Mouse (Mus musculus): ENCODE measurements around the gene Fbxw10. TPM values are rescaled to one million over a fixed set of nuclear protein-coding genes. Genes with fewer than 3 reads are reported as not detected.

The Fbxw10 gene
- under 1 TPM; 0.39 to 0.57 TPM for total RNA-seq (2021)

DNA sequence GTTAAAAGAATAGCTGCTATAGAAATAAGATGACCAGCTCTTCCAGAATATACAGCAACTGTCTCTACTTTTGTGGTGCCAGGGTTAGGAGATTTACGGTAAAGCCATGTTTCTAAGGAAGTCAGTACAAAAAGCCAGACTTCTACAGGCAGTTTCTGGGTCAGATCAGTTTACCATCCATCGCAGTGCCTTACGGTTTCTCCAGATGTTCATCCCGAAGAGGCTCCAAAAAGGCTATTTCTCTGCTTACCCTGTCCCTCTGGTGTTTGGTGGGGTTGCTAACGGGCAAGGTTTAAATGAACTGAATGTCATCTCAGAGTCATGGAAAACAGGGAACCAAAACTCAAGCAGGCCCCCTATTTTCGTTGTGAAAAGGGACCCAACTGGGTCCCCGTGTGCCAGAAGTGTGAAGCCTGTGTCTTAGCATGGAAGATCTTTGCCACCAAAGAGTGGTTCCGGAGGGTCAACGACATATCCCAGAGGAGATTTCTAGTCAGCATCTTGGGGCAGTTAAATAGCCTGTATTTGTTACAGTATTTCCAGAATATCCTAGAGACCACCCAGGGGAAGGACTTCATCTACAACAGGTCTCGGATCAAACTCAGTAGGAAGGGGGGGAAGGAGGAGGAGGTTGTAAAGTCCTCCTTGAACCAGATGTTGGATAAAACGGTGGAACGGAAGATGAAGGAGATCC, at the start of gene Fbxw10:
Gene Fbxw10, plus strand, starts transcription at position 109 of the 694 bp plus-strand sequence.
- intact Hi-C loops (cut with DNase I): no loop called here
- DNase-seq (ENCODE audit: low spot score in 2 of 2): peak; percentile 15 to 51

DNA sequence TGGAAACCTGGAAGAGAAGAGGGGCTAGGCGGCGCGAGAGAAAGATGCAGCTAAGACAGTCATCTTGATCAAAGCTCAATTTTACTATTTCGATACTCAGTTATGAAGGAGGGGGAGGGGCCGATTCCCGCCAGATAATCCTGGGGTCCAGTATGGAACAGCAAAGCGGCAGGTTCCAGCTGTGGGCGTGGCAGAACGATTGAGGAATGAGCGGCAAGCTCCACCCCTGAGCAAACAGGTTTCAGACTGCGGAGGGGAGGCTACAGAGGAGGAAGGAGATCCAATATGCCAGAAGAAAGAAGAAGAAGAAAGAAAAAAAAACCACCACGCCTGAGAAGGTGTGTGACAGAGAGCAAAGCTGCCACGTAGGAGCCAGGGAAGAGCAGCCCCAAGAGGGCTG, 42.8 kb upstream of the Fbxw10 start:
- DNase-seq (ENCODE audit: low spot score in 2 of 2): no peak
- intact Hi-C loops (cut with DNase I): no loop called here

GRCm38 (mm10) chr11:62807965-62808364, 38.9 kb upstream of the Fbxw10 start:
- intact Hi-C loops (cut with DNase I): loop anchor here (2.0 kb wide), 1 partner anchor 51 kb away; no protein-coding TSS in a partner anchor
- DNase-seq (ENCODE audit: low spot score in 2 of 2): no peak

DNA sequence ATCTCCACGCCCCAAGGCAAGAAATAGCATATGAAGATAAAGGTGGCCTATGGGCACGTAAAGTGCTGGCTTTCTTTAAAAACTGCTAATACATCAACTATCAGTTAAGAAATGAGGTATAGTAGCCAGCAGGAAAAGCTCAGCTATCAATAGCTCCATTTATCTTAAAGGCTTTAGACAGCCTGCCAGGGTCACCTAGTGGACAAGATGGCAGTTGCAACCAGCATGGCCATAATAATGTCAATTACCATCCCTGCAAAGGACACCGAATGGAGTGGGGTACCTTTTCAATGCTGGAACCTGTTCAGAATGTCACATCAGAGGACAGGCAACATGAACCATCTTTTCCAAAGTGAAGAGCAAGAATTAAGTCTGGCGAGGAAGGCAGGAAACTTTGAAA, 37.7 kb upstream of the Fbxw10 start:
- intact Hi-C loops (cut with DNase I): loop anchor here (2.0 kb wide), 1 partner anchor 52 kb away; no protein-coding TSS in a partner anchor
- DNase-seq (ENCODE audit: low spot score in 2 of 2): no peak

- intact Hi-C loops (cut with DNase I): no loop called here
- no peak for DNase-seq (ENCODE audit: low spot score in 2 of 2)
These were observed 34.6 kb upstream of the Fbxw10 start for GRCm38 (mm10) chr11:62812268-62812667.

DNA sequence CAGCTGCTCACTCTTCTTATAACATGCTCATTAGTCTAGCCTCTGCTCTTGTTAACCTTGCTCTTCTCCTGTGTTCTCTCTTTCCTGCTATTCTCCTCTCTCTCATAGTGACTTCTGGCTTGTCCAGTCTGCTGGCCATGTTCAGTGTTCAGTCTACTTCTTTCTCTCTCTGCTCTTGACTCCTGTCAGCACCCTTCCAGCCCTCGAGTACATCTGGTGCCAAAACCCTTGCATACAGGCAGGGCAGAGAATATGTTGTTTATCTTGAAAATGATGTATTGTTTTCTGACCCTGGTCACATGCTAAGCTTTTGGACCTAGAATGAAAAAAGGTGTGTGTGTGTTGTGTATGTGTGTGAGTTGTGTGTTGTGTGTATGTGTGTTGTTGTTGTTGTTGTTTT, 33.4 kb upstream of the Fbxw10 start:
- no peak for DNase-seq (ENCODE audit: low spot score in 2 of 2)
- intact Hi-C loops (cut with DNase I): no loop called here

- DNase-seq (ENCODE audit: low spot score in 2 of 2): no peak
- intact Hi-C loops (cut with DNase I): no loop called here
These were observed 32.8 kb upstream of the Fbxw10 start for GRCm38 (mm10) chr11:62813970-62814624.

- DNase-seq (ENCODE audit: low spot score in 2 of 2): peak in 1 of 2 experiments; percentile 8
- intact Hi-C loops (cut with DNase I): no loop called here
These were observed 32.2 kb upstream of the Fbxw10 start for GRCm38 (mm10) chr11:62814625-62815024.

GRCm38 (mm10) chr11:62815438-62815837, 31.4 kb upstream of the Fbxw10 start:
- intact Hi-C loops (cut with DNase I): no loop called here

GRCm38 (mm10) chr11:62816591-62816990, 30.3 kb upstream of the Fbxw10 start:
- intact Hi-C loops (cut with DNase I): no loop called here
- DNase-seq (ENCODE audit: low spot score in 2 of 2): no peak

More at GRCm38 (mm10) chr11:62815438-62815837, 31.4 kb upstream of the Fbxw10 start:
- no peak for DNase-seq (ENCODE audit: low spot score in 2 of 2)

GRCm38 (mm10) chr11:62819059-62819686, 27.7 kb upstream of the Fbxw10 start:
- intact Hi-C loops (cut with DNase I): no loop called here
- DNase-seq (ENCODE audit: low spot score in 2 of 2): no peak

DNA sequence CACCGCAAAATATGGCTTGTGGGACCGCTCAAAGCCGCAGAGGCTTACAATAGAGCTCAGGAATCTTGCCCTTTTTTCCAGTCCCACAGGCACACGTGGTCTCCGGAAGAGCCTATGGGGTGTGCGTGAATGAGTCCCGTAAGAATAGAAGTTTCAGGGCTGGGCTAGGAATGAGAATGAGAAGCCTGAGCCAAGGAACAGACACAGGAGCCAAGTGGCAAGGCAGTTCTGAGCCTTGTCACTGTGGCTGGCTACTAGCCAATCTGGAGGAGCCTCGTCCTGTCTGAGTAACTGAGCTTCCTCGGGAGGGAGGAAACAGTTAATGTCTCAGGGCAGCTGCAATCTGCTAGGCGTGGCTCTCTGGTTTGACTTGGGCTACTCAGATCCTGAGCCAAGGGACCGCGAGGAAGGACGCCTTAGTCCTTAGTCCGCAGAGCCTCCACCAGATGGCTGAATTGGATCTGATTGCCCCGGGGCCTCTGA, 26.8 kb upstream of the Fbxw10 start, which contains the start of gene Trim16:
Gene Trim16, plus strand, starts transcription at position 173 of the 483 bp plus-strand sequence.
- intact Hi-C loops (cut with DNase I): no loop called here
- DNase-seq (ENCODE audit: low spot score in 2 of 2): peak; percentile 13 to 50

- peak in 1 of 2 experiments; percentile 5 for DNase-seq (ENCODE audit: low spot score in 2 of 2)
- intact Hi-C loops (cut with DNase I): no loop called here
These were observed 26.0 kb upstream of the Fbxw10 start for GRCm38 (mm10) chr11:62820661-62821437.

- no peak for DNase-seq (ENCODE audit: low spot score in 2 of 2)
- intact Hi-C loops (cut with DNase I): no loop called here
These were observed 25.0 kb upstream of the Fbxw10 start for GRCm38 (mm10) chr11:62821893-62822292.

DNA sequence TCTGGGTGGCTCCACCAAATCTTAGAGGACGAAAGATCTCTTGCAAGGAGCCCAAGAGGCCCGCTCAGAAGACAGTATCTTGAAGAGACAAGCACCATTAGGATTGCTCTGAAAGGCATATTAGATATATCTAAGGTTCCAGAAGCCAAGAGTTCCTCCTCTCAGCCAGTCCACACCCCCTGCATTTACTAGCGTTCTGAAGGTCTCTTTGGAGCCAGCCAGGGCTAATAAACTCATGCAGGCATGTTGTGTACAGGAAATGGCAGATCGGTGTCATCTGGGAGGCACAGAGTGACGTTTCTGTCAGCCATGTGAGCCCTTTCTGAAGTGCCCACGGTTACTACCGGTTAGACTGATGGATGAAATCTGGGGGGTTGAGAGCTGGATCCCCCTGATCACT, 22.7 kb upstream of the Fbxw10 start:
- intact Hi-C loops (cut with DNase I): no loop called here
- no peak for DNase-seq (ENCODE audit: low spot score in 2 of 2)

DNA sequence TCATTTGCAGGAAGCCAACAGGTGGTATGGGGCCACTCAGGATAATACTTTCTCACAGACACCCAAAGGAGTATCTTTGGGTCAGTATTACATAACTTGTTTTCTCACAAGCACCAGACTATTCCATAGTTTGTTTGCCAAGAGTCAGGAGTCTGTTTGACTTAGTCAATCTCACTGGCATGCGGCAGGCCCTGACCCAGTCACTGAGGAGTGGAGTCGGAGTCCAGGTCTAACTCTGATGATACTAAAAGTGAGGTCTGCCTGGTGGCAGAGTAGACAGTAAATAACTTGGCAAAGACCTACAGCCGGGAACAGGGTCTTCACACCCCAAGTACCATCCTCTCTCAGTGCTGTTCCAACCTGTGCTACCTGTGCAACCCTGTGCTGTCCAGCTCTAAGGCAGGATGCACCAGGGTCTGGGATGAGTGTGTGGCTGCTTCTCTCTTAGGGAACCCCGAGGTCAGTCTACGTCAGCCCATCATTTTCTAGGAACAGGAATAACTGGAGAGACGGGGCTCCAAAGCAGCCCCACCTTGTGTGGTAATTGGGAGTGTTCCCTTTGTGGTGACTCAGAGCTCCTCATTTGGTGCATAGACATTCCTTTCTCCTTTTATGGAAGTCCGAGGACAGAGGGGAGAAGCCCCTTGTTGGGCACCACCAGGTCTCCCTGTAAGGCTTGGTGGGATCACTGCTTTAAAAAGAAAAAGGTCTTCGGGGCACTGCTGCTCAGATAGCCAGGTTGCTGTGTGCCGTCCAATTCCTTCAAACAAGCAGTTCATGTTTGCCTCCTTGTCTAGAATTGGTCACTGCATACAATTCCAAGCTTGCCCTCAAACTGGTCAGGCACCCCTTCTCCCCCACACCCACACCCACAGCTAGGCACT, 21.4 kb upstream of the Fbxw10 start:
- intact Hi-C loops (cut with DNase I): no loop called here
- DNase-seq (ENCODE audit: low spot score in 2 of 2): no peak

DNA sequence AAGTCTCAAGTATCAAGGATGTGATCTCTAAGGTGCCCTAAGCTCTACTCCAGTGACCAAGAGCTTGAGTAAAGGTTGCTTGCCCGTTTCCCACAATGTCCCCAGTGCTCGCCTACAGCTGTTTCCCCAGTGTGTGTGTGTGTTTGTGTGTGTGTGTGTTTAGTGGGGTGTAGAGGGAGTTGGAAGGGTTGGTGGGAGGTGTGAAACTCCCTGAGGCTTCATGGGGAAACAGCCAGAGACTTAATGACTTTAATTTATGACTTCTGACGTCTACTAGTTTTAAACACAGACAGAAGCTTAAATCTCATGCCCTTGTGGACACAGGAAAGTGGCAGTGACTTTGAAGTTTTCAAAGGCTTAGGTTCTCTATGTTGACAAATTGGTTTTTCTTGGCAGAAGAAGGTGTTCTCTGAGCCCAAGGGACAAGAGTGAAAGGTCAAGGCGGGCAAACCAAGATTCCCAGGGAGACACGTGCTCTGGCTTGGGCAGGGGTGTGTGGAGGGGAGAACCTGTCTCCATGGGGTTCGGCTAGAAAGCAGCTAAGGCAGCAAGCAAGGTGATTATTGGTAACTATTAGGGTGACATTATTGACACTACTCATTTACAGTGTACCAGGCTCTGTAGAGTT, 20.6 kb upstream of the Fbxw10 start:
- no peak for DNase-seq (ENCODE audit: low spot score in 2 of 2)
- intact Hi-C loops (cut with DNase I): no loop called here

- intact Hi-C loops (cut with DNase I): no loop called here
- DNase-seq (ENCODE audit: low spot score in 2 of 2): no peak
These were observed 19.7 kb upstream of the Fbxw10 start for GRCm38 (mm10) chr11:62827135-62827534.
